Mouse (Mus musculus): ENCODE measurements around the gene Kif5c. TPM values are rescaled to one million over a fixed set of nuclear protein-coding genes. Genes with fewer than 3 reads are reported as not detected.

The Kif5c gene
- 12.8 and 31.1 TPM in 2 replicates for polyA plus RNA-seq (2015; fragmentation: Nextera tagmentation; extraction: Ambion mirVana)

GRCm38 (mm10) chr2:49618829-49619718 is at the start of gene Kif5c:
Gene Kif5c (plus strand): TSS chr2:49619298.

GRCm38 (mm10) chr2:49787376-49788050 is 168.4 kb downstream of the Kif5c start, which contains the start of gene Lypd6b:
Gene Lypd6b (plus strand): TSS chr2:49787688.

Other genes with a start within 250 kb of the Kif5c start
- gene Epc2, start 167.8 kb upstream of the Kif5c start, polyA plus RNA-seq (2015; fragmentation: Nextera tagmentation; extraction: Ambion mirVana), result 4.4 and 4.5 TPM in 2 replicates
- gene Lypd6b, start 168.4 kb downstream of the Kif5c start, polyA plus RNA-seq (2015; fragmentation: Nextera tagmentation; extraction: Ambion mirVana), result 0.58 and 1.1 TPM in 2 replicates

Data from adrenal gland, postnatal 0 days (tissue).